Mouse (Mus musculus) limb, embryonic 14.5 days (tissue): ENCODE results near the gene Pde4dip. TPM values are rescaled to one million over a fixed set of nuclear protein-coding genes. Genes with fewer than 3 reads are reported as not detected.
A peak's percentile ranks its signal among the peaks of the same experiment; 100 is the strongest.

ENCODE experiments used
- ATAC-seq: fragments of 200-750 bp; cut with Nextera tagmentation; 2 replicates; pipeline ENCODE4 v1.8.0; 2017; ENCODE audit warnings: low read depth, moderate number of reproducible peaks, moderate TSS enrichment; ENCODE audit not compliant: low FRiP score
- DNase-seq: peaks from one replicate; pipeline ENCODE4 v3.0.0-alpha.2; 2015; ENCODE audit warnings: low spot score
- H3K27ac ChIP-seq: fragments of 300-500 bp; sonication (generic); replicated peaks from 2 replicates; pipeline ENCODE4 v1.5.1; 2014; ENCODE audit warnings: low read depth, mild to moderate bottlenecking, low read length, moderate library complexity, mixed read lengths
- H3K27me3 ChIP-seq: fragments of 300-500 bp; sonication (generic); 2 replicates; pipeline ENCODE4 v1.6.1; 2014; ENCODE audit warnings: low read length, mixed read lengths; ENCODE audit not compliant: control insufficient read depth, insufficient read depth
- H3K36me3 ChIP-seq: fragments of 300-500 bp; sonication (generic); 2 replicates; pipeline ENCODE4 v1.6.1; 2014; ENCODE audit warnings: mild to moderate bottlenecking, low read length, moderate library complexity, mixed read lengths; ENCODE audit not compliant: control insufficient read depth, insufficient read depth
- H3K4me1 ChIP-seq: fragments of 300-500 bp; sonication (generic); 2 replicates; pipeline ENCODE4 v1.6.1; 2014; ENCODE audit warnings: antibody characterized with exemption, low read length, mixed read lengths; ENCODE audit not compliant: control insufficient read depth, insufficient read depth
- H3K4me2 ChIP-seq: fragments of 300-500 bp; sonication (generic); replicated peaks from 2 replicates; pipeline ENCODE4 v1.6.1; 2014; ENCODE audit warnings: low read depth, mild to moderate bottlenecking, low read length, moderate library complexity; ENCODE audit not compliant: severe bottlenecking
- H3K4me3 ChIP-seq: fragments of 300-500 bp; sonication (generic); replicated peaks from 2 replicates; pipeline ENCODE4 v1.5.1; 2014; ENCODE audit warnings: low read length
- H3K9ac ChIP-seq: fragments of 300-500 bp; sonication (generic); 2 replicates; pipeline ENCODE4 v1.6.1; 2014; ENCODE audit warnings: mild to moderate bottlenecking, low read depth, low read length, moderate library complexity; ENCODE audit not compliant: severe bottlenecking
- H3K9me3 ChIP-seq: fragments of 300-500 bp; sonication (generic); 2 replicates; pipeline ENCODE4 v1.6.1; 2016; ENCODE audit warnings: low read length; ENCODE audit not compliant: control insufficient read depth
- POLR2A ChIP-seq: fragments of 200-500 bp; IDR thresholded peaks from 2 replicates; pipeline ENCODE4 v1.8.0; 2012; ENCODE audit warnings: inconsistent platforms, mild to moderate bottlenecking, moderate library complexity, borderline replicate concordance; ENCODE audit not compliant: insufficient read depth, insufficient read length; ENCODE audit errors: extremely low read depth
- WGBS: fragments of 180-500 bp; shearing (Covaris S2); extraction: QIAGEN DNeasy Blood & Tissue Kit; methylation state at CpG from one replicate; pipeline ENCODE4 v1.1.7; 2014; 5-methylcytosine and 5-hydroxymethylcytosine counted together
- polyA plus RNA-seq, 2 experiments: library from polyadenylated mRNA; depleted of rRNA in 1 of 2; stranded (reverse) in 1 of 2; unstranded in 1 of 2; fragments of >200 nt; fragmentation: Nextera tagmentation in 1 of 2; extraction: Ambion mirVana in 1 of 2; gene quantifications; 2 replicates each; pipeline versions ENCODE4 v1.2.1 to v1.2.3; 2012 to 2014

The Pde4dip gene
- polyA plus RNA-seq, 2 experiments: 33.3 to 38.5 TPM

GRCm38 (mm10) chr3:97930787-97931158 lies 42.3 kb upstream of the Pde4dip start:
- no peak overlapping the region for H3K27ac ChIP-seq
- DNase-seq (no peak), ATAC-seq (no peak)
- no peaks in the 10 kb centered on the region for H3K27me3 ChIP-seq
- 75% methylated on average over 8 of the region's 8 CpGs for WGBS
- H3K4me1 ChIP-seq: peaks cover 40% of the 10 kb centered on the region
- H3K36me3 ChIP-seq: 0 out of 2 replicates have a peak, but pooled peaks cover 3% of the 10 kb centered on the region
- H3K4me2 ChIP-seq: no peak overlapping the region
- TF ChIP-seq POLR2A: no peak
- no peak overlapping the region for H3K9ac ChIP-seq
- no peaks in the 10 kb centered on the region for H3K9me3 ChIP-seq
- H3K4me3 ChIP-seq: no peak overlapping the region

DNA sequence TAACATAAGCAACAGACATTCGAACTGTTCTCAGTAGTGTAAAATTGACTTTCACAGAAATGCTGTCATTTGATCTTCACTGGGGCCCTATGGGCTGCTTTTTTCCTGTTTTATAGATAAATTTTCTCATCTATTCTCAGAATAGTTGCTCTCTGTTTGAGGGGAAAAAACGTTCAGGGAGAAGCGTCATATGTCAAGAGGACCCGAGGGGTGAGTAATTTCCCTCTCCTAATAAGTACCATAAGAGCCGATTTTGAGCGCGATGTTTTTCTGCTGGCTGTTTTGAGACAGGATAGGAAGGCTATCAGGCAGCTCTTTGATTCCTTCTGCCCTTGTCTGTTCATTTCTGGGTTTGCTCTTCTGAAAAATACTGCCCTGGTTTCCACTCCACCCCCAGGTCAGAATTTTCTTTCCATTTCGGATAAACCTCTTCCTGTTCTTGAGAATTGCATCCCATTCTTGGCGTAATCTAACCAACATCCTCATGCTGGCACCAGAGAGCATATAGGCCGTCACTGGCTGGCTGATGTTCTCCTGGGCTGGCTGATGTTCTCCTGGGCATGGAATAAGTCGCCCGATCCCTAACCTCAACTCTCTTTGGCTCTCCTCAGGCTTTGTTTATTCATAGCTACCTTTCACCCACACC lies 41.8 kb upstream of the Pde4dip start:
- H3K4me1 ChIP-seq: peaks cover 40% of the 10 kb centered on the region
- DNase-seq (no peak), ATAC-seq (peak; percentile 21; the same call in 1 of the 2 replicates)
- H3K36me3 ChIP-seq: 0 out of 2 replicates have a peak, but pooled peaks cover 3% of the 10 kb centered on the region
- no peaks in the 10 kb centered on the region for H3K9me3 ChIP-seq
- WGBS: 37% methylated on average over 12 of the region's 12 CpGs
- H3K4me3 ChIP-seq: no peak overlapping the region
- H3K27ac ChIP-seq: no peak overlapping the region
- no peak overlapping the region for H3K4me2 ChIP-seq
- no peaks in the 10 kb centered on the region for H3K27me3 ChIP-seq
- H3K9ac ChIP-seq: no peak overlapping the region
- TF ChIP-seq POLR2A: no peak

DNA sequence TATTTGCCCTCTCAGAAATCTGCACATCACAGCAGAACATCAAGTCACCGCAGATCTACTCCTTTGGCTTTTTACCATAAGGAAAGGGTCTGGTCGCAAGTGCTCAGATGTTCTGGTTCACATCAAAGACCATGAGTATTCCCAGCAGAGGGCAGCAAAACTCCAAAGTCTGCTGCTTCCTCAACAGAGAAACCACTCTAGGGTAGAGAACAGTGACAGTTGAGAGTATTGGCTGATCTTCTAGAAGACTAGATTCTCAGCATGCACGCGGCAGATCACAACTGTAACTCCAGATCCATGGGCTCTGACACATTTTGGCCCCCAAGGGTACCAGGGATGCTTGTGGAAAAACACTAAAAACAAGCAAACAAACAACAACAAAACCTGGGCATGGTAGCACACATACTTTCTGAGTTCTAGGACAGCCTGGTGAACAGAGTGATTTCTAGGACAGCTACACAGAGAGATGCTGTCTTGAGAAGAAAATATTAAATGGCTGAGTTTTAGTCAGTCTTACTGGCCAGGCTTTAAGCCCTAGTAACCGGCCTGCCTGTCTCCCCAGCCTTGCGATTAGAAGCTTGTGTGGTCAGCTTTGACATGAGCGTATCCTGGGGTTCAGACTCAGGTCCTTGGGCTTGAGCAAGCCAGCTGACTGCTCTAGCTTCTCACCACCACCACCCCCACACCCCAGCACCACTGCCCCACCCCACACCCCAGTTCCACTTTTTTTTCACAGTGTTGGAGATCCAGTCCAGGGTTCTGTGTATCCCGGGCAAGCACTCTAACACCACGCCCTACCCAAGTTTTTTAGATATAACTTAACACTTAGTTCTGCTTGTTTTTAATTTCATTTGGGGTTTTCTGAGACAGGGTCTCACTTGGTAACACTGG lies 40.7 kb upstream of the Pde4dip start:
- H3K27ac ChIP-seq: no peak overlapping the region
- TF ChIP-seq POLR2A: no peak
- H3K9me3 ChIP-seq: no peaks in the 10 kb centered on the region
- H3K36me3 ChIP-seq: 0 out of 2 replicates have a peak, but pooled peaks cover 3% of the 10 kb centered on the region
- 60% methylated on average over 9 of the region's 9 CpGs for WGBS
- H3K4me2 ChIP-seq: no peak overlapping the region
- ATAC-seq (peak; percentile 65; the same call in 1 of the 2 replicates), DNase-seq (peak; percentile 95)
- no peak overlapping the region for H3K9ac ChIP-seq
- peaks cover 40% of the 10 kb centered on the region for H3K4me1 ChIP-seq
- H3K4me3 ChIP-seq: no peak overlapping the region
- no peaks in the 10 kb centered on the region for H3K27me3 ChIP-seq

DNA sequence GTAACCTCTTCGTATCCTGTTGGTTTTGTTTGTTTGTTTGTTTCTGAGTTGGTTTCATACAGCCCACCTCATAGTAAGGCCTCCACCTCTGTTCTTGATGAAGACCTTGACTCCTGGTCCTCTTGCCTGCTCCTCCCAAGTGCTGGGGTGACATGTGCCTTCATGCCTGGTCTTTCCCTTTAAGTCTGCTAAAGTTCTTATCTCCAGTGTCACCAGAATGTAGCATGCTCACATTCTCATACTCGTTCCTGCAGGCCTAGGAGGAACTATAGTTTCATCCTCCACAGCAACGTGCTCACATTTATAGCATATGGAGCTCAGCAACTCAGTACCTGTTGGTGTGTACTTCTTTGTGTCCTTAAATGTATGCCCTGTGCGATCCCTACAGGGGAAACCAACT lies 38.8 kb upstream of the Pde4dip start:
- Histone ChIP-seq H3K4me2 (no peak overlapping the region), H3K27ac (no peak overlapping the region), H3K9ac (no peak overlapping the region), H3K4me3 (no peak overlapping the region), H3K36me3 (peaks cover 16% of the 10 kb centered on the region; the same call in 1 of the 2 replicates), H3K9me3 (no peaks in the 10 kb centered on the region), H3K4me1 (peaks cover 26% of the 10 kb centered on the region), H3K27me3 (no peaks in the 10 kb centered on the region)
- 80% methylated on average over 4 of the region's 4 CpGs for WGBS
- no peak for ATAC-seq
- DNase-seq: no peak
- TF ChIP-seq POLR2A: no peak

DNA sequence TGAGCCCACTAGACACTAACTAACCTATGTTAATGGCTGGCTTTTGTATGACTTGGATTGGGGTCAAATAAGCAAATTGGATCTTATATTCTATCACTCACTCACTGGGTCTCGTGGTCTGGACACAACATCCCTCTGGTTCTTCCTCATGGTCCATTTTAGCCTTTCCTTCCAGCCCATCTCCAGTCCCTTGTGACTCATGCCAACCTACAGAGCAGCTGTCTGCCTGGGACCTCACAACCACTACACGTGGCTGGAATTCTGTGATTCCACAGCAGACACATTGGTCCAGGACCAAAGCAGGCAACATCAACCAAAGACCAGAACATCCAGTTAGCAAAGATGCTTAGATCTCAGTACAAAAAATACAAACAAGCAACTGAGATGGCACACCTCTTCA lies 36.7 kb upstream of the Pde4dip start:
- ATAC-seq (no peak), DNase-seq (no peak)
- Histone ChIP-seq H3K27ac (no peak overlapping the region), H3K4me3 (no peak overlapping the region), H3K4me2 (no peak overlapping the region), H3K4me1 (peaks cover 5% of the 10 kb centered on the region), H3K9me3 (no peaks in the 10 kb centered on the region), H3K27me3 (no peaks in the 10 kb centered on the region), H3K9ac (no peak overlapping the region), H3K36me3 (peaks cover 34% of the 10 kb centered on the region)
- 88% methylated on average over 2 of the region's 2 CpGs for whole genome bisulfite sequencing
- TF ChIP-seq POLR2A: no peak
